Mouse (Mus musculus): Measurements from ENCODE around the gene Gorasp1. TPM values are rescaled to one million over a fixed set of nuclear protein-coding genes. Genes with fewer than 3 reads are reported as not detected.
A peak's percentile ranks its signal among the peaks of the same experiment; 100 is the strongest.

Gorasp1 gene
- total RNA-seq, 4 experiments from 2014 or later: 35.0 to 41.4 (median 37.9) TPM

- peak; percentile 74 for DNase-seq (ENCODE audit: low spot score)
These were observed 35.2 kb upstream of the Gorasp1 start for GRCm38 (mm10) chr9:119972582-119972981.

- DNase-seq (ENCODE audit: low spot score): no peak
These were observed 34.8 kb upstream of the Gorasp1 start for GRCm38 (mm10) chr9:119972166-119972565.

- no peak for DNase-seq (ENCODE audit: low spot score)
These were observed 33.6 kb upstream of the Gorasp1 start for GRCm38 (mm10) chr9:119970763-119971656.

- no peak for DNase-seq (ENCODE audit: low spot score)
These were observed 32.9 kb upstream of the Gorasp1 start for GRCm38 (mm10) chr9:119970221-119970620.

- no peak for DNase-seq (ENCODE audit: low spot score)
These were observed 32.4 kb upstream of the Gorasp1 start for GRCm38 (mm10) chr9:119969811-119970210.

GRCm38 (mm10) chr9:119966221-119966910, 29.0 kb upstream of the Gorasp1 start:
- no peak for DNase-seq (ENCODE audit: low spot score)

- no peak for DNase-seq (ENCODE audit: low spot score)
These were observed 27.8 kb upstream of the Gorasp1 start for GRCm38 (mm10) chr9:119965186-119965585.

- DNase-seq (ENCODE audit: low spot score): peak; percentile 61
These were observed 26.8 kb upstream of the Gorasp1 start for GRCm38 (mm10) chr9:119964206-119964605.

- peak; percentile 69 for DNase-seq (ENCODE audit: low spot score)
These were observed 25.8 kb upstream of the Gorasp1 start for GRCm38 (mm10) chr9:119962987-119963667.

- DNase-seq (ENCODE audit: low spot score): no peak
These were observed 24.9 kb upstream of the Gorasp1 start for GRCm38 (mm10) chr9:119962216-119962615.

- no peak for DNase-seq (ENCODE audit: low spot score)
These were observed 21.5 kb upstream of the Gorasp1 start for GRCm38 (mm10) chr9:119958835-119959234.

- no peak for DNase-seq (ENCODE audit: low spot score)
These were observed 14.0 kb upstream of the Gorasp1 start for GRCm38 (mm10) chr9:119951388-119951787.

- no peak for DNase-seq (ENCODE audit: low spot score)
These were observed 13.1 kb upstream of the Gorasp1 start for GRCm38 (mm10) chr9:119950434-119950833.

GRCm38 (mm10) chr9:119948804-119949203, 11.4 kb upstream of the Gorasp1 start:
- DNase-seq (ENCODE audit: low spot score): no peak

- DNase-seq (ENCODE audit: low spot score): no peak
These were observed 8.0 kb upstream of the Gorasp1 start for GRCm38 (mm10) chr9:119945173-119945900.

GRCm38 (mm10) chr9:119943326-119943725, 6.0 kb upstream of the Gorasp1 start:
- no peak for DNase-seq (ENCODE audit: low spot score)

GRCm38 (mm10) chr9:119941861-119942260, 4.5 kb upstream of the Gorasp1 start:
- DNase-seq (ENCODE audit: low spot score): no peak

GRCm38 (mm10) chr9:119941407-119941806, 4.0 kb upstream of the Gorasp1 start:
- no peak for DNase-seq (ENCODE audit: low spot score)

GRCm38 (mm10) chr9:119939646-119940045, 2.3 kb upstream of the Gorasp1 start:
- DNase-seq (ENCODE audit: low spot score): no peak

- no peak for DNase-seq (ENCODE audit: low spot score)
These were observed 1.1 kb upstream of the Gorasp1 start for GRCm38 (mm10) chr9:119938496-119938895.

- DNase-seq (ENCODE audit: low spot score): no peak
These were observed 3.7 kb downstream of the Gorasp1 start for GRCm38 (mm10) chr9:119933675-119934074.

Data from heart, adult 8-10 months (tissue).